Mouse (Mus musculus) CH12F3 (cell line): ENCODE results near the gene Morc4.

Experiments used
- in situ Hi-C: fragments of 300-500 bp; cut with MboI; formaldehyde crosslinking; loops from 2 replicates; pipeline ENCODE4 v1.14.3; 2020; ENCODE audit warnings: low sequenced_read_pairs

The Morc4 gene

DNA sequence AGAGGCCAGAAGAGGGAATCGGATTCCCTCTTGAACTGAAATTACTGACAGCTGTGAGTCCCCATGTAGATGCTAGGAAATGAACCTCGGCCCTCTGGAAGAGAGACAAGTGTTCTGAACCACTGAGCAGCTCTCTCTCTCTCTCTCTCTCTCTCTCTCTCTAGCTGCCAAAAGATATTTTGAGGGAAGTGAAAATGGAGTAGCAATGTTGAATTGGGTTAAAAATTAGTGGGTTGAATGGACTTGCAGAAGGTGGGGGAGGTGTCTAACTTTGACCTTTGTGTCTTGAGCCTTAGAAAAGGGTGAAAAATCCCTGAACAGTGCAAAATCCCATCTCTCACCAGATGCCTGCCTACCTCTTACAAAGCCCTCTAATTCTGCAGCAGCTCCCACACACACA is 64.1 kb downstream of the Morc4 start:
- in situ Hi-C loops = no loop called here

GRCm38 (mm10) chrX:139805918-139806317 is 65.6 kb downstream of the Morc4 start:
- in situ Hi-C loops = no loop called here

DNA sequence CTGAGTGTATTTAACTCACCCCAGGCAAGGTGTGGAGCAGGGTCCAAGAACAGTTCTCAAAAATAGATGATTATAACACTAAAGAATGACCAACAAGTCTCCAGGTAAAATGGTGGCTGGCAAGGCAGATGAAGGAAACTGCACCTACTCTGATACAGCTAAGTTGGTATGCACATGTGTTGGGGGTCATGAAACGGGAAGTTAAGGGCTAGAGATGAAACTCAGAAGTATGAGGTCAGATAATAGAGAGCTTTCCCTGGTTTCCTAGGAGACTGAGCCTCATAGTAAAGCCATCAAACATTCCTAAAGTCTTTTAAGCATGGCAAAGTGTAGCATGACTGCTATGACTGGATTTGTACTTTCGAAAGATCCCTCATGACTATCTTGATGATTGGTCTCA is 68.4 kb downstream of the Morc4 start:
- in situ Hi-C loops = no loop called here

DNA sequence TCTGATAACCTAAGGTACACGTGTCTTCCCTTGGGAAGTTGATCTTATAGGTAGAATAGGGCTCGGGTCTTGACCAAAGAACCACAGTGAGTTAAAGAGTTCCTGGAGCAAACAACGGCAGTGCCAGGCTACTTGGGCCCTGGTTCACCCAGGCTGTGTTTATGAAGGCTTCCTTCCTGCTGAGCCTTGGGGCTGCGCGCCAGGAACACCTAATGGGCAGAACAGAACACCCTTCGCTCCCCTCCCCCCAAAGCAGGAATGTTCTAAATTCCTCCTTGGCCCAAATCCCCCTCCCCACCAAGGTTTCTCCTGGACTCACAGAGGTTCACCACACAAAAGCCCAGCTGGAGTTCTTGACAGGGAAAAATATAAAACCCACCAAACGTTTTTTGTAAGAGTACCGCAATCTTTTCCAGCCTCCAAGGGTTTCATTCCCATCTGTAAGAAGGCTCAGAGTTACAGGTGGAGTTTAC is 71.0 kb downstream of the Morc4 start, which contains the start of gene Cldn2:
TSS of gene Cldn2 (plus strand) at position 423 of the 473 bp plus-strand sequence.
- in situ Hi-C loops = no loop called here

DNA sequence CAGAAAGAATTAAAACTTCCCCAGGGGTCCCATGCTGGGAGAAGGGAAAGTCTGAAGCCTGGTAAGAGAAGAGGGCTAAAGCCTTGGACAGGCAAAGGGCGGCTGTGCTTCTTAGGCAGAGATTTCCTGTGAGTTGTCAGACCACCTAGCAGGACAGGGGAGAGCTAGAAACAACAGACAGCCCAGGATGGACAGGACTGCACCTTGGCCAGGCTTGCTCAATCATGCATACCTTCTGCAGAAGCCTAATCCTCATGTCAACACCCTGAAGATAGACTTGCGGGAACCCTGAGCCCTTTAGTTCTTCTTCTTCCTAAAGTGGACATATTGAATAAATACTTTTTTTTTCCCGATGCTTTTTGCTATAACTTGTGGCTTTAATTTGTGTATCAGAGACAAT is 71.5 kb downstream of the Morc4 start:
- in situ Hi-C loops = no loop called here

GRCm38 (mm10) chrX:139797875-139798274 is 73.6 kb downstream of the Morc4 start:
- in situ Hi-C loops = no loop called here

DNA sequence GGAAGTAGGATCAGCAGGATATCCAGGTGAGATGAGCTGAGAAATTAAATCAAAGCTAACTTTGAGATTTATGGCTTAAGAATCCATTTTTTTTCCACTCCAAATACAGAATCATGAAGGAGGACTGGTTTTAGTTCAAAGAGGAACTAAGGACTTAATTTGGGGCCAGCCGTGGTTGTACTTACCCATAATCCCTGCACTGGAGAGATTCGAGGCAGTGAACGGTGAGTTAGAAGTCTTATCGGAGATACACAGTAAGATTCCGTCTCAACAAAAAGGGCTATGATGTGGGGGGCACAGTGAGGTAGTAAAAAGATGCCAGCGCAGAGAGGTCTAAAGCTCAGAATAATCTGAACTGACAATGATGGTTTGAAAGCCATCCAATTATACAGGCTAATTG is 75.4 kb downstream of the Morc4 start:
- in situ Hi-C loops = no loop called here

DNA sequence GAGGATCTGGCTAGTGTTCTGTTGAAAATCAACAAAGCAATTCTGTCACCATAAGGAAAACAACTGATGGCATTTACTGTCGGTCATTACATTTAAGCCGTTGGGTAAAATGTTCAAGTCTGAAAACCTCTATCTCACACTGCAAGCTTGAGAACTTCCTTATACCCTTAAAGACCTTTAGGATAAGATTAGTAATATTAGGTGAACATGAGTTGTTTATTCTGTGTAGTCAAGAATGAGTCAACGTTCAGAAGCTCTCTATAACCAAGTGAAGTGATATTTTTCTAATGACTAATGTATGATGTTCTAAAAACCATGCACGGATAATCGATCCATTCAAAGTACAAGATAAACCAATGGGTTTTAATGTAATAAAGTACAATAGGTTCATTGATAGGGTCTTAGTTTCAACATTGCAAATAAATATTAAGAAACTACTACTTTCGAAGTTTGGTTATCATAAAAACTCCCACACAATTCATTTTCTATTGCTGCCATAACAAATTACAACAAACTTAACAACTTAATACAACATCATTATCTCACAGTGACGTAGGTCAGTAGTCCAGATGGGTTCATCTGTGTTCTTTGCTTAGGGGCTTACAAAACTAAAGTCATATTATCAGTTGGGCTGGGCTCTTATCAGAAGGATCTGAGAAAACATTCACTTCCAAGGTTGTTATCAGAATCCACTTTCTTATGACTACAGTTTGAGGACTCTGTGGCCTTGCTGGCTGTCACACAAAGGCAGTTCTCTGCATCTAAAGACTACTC is 77.2 kb downstream of the Morc4 start:
- in situ Hi-C loops = no loop called here

DNA sequence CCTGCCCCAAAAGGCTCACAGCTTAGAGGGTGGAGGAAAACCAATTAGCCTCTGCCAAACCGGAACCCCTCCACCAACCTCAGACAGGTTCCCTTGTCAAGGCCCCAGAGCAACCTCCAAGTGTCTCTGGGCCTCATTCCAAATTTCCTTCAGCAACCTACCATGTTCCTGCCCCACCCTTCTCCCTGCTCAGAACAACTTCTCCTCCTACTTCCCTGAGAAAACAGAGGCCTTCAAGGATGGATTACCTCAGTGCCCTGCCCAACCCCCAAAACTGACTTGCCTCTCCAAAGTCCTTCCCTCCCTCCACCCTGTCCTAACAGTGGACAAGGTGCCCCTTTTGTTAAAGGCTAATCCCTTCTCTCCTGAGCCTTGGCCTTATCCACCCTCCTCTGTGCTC is 85.7 kb downstream of the Morc4 start:
- in situ Hi-C loops = no loop called here

GRCm38 (mm10) chrX:139783045-139783422 is 88.4 kb downstream of the Morc4 start:
- in situ Hi-C loops = no loop called here

DNA sequence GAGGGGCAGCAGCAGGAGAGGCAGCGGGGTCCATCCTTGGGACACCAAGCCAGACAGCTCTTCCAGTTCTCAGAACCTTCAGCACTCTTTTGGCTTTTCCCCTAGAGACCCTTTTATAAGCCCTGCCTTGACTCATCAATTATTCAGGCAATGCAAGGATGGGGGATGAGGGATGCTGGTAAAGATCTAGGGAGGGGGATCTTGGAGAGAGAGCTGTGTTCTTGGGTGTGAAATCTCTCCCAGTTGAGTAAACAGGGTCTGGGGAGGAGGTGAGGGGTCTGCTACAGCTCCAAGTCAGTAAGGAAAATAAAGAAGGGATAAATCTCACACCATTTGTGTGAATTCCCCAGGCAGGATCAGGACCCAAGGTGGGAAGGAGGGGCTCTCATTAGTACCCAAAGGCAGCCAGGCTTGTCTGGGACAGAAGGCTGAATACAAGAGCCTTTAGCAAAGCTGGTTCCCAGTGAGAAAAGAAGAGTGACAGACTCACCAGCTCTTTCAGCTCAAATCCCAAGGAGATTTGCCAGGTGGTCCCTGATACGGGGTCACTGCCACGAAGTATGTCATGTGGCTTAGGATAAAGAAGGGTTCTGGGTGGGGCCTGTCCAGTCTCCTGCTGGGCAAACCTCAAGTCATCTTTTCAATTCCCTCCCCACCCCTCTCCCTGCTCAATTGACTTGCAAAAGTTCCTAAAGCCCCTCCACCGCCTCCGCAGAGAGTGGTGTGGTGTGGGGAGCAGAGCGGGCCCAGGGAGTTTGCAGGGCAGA is 89.0 kb downstream of the Morc4 start, which contains the start of gene Ripply1:
TSS of gene Ripply1 (minus strand) at position 76 of the 767 bp plus-strand sequence.
- in situ Hi-C loops = no loop called here

DNA sequence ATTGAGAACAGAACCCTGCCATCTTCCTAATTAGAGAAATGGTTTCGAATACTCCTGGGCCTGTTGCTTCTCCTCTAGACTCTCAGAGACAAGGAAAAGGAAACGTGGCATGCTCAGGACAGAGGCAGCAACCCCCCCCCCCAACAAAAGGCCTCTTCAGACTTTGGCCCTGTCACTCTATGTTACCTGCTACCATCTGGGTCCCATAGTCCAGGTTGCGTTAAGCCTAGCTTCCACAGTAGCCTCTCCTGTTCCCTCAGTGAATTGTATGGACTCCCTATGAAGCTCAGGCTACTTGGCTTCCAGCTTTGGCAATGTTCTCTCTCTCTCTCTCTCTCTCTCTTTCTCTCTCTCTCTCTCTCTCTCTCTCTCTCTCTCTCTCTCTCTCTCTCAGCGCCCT is 89.9 kb downstream of the Morc4 start:
- in situ Hi-C loops = no loop called here

DNA sequence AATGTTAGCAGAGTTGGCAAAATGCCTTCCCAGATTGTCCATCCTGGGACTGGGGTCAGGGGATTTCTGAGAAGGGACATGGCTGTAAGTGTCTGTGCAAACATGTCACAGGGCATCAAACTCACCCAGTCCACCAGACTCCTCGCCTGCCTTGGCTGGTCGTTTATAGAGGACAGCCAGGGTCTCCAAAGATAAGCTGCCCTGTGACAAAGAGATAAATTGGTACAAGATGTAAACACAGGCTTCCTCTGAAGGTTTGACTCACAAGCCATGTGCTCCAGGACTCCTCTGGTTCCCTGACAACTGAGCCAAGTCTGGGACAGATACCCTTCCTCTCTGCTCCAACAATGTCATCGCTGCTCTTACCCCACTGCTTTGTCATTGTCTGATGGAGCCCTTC is 90.5 kb downstream of the Morc4 start:
- in situ Hi-C loops = no loop called here

- in situ Hi-C loops = no loop called here
These were observed 92.1 kb downstream of the Morc4 start for GRCm38 (mm10) chrX:139779401-139779800.

DNA sequence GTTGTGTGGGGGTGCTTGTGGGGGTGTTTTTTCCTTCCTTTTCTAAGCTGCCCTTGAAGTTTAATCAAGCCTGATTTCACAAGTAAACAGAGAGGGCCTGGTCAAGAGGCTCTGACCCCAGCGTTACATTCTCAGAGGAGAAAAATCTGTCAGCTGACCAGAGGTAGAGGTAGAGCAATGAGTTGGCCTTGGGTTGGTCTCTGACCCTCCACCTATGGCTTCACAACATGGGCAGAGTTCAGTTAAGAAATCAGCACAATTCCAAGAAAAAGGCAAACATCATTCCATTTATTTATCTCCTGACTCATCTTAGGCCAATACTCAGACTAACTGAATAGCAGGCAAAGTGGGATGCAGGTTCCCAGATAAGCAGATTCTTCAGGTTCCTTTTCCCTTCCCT is 92.6 kb downstream of the Morc4 start:
- in situ Hi-C loops = no loop called here

DNA sequence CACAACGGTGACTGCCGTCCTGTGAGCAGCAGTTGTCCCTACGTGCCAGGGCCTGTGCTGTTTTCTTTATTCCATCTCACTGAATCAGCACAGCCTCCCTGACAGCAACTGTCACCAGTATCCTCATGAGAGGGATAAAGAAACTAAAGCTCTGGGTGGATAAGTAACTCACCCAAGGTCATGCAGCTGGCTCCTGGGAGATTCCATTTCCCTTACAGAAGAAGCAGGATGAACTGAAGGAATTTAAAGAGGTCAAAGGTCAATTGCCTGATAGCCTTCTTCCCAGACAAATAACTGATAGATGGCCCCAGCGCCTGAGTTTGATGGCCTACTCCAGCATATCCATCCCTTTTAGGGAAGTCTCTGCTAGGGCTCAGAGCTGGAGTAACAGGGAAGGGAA is 94.1 kb downstream of the Morc4 start:
- in situ Hi-C loops = no loop called here

DNA sequence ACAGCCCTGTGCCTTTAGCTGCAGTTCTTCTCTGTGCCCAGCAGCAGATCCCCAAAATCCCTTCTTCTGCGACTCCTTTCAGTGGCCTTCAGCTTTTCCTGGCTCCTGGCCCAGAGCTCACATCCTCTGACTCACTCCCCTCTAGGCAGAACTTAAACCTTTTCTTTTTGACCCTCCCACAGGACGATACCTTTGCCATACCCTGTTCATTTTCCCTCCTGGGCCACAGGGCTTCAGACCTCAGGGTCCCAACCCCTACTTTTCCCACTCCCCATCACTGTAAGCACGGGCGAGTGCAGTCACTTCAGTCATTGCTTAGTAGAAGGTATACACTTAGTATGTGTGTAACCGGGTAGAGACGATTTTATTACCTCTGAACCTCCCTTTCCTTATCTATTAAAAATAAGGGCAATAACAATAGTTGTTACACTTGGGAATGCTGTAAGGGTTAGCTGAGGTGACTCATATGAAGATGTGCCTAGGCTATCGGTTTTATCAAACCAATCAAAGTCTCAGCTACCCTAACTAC is 96.3 kb downstream of the Morc4 start:
- in situ Hi-C loops = no loop called here

- in situ Hi-C loops = no loop called here
These were observed 97.0 kb downstream of the Morc4 start for GRCm38 (mm10) chrX:139774309-139775083.
